ENCODE assay signal across 8 mouse cellular contexts in genomic region chr7:130576981-130577380, GRCm38 (mm10). TPM values are rescaled to one million over a fixed set of nuclear protein-coding genes. Genes with fewer than 3 reads are reported as not detected.
DNase-seq lines count a peak whose midpoint lies in the region; ATAC-seq and TF ChIP-seq lines count a peak whose summit lies in the region.

No protein-coding gene starts in this region.

- peak overlapping the region; percentile 21; the same call in 1 of the 2 replicates for H3K4me3 ChIP-seq in bone marrow macrophage, adult 2 months (ENCODE audit: insufficient read depth, low read length)
- no peak overlapping the region for H3K4me3 ChIP-seq in hindbrain, embryonic 13.5 days
- peak overlapping the region; percentile 26 for H3K4me3 ChIP-seq in liver, embryonic 15.5 days (replicated peaks)

- 0 out of 2 replicates have a peak, but pooled peaks cover 5% of the 10 kb centered on the region for H3K9me3 ChIP-seq in hindbrain, embryonic 13.5 days
- H3K9me3 ChIP-seq in liver, embryonic 15.5 days (replicated peaks): no peaks in the 10 kb centered on the region

- no peaks in the 10 kb centered on the region for H3K4me1 ChIP-seq in bone marrow macrophage, adult 2 months (ENCODE audit: control insufficient read depth, insufficient read depth, low read length)
- H3K4me1 ChIP-seq in hindbrain, embryonic 13.5 days (replicated peaks): peaks cover 18% of the 10 kb centered on the region
- H3K4me1 ChIP-seq in liver, embryonic 15.5 days (replicated peaks): 0 out of 2 replicates have a peak, but pooled peaks cover 3% of the 10 kb centered on the region

- TF ChIP-seq POLR2A in bone marrow macrophage, adult 2 months (IDR thresholded peaks at IDR 0.05; ENCODE audit: borderline replicate concordance, low read depth, low read length): no peak

- no peak overlapping the region for H3K27ac ChIP-seq in bone marrow macrophage, adult 2 months (ENCODE audit: insufficient read depth, low read depth, low read length)
- H3K27ac ChIP-seq in hindbrain, embryonic 13.5 days: no peak overlapping the region
- no peak overlapping the region for H3K27ac ChIP-seq in liver, embryonic 15.5 days (replicated peaks)

- no peaks in the 10 kb centered on the region for H3K27me3 ChIP-seq in hindbrain, embryonic 13.5 days
- H3K27me3 ChIP-seq in liver, embryonic 15.5 days: no peaks in the 10 kb centered on the region

- H3K4me2 ChIP-seq in hindbrain, embryonic 13.5 days: peak overlapping the region; percentile 4; the same call in 1 of the 2 replicates
- peak overlapping the region; percentile 52 for H3K4me2 ChIP-seq in liver, embryonic 15.5 days

- peak; percentile 52 for DNase-seq in kidney, adult 18-20 months
- no peak for DNase-seq in kidney, adult 8-10 months
- peak; percentile 51 for DNase-seq in yolk sac, embryonic 10.5 days (ENCODE audit: low spot score)
- no peak for DNase-seq in spleen, postnatal 4 days (ENCODE audit: low spot score in 2 of 2)
- no peak for DNase-seq in B cell, adult 2 months

- TF ChIP-seq CTCF in bone marrow macrophage, adult 2 months (IDR thresholded peaks at IDR 0.05; ENCODE audit: low read depth, low read length): no peak

- 37% methylated on average over 10 of the region's 10 CpGs for WGBS in hindbrain, embryonic 13.5 days
- WGBS in liver, embryonic 15.5 days (ENCODE audit: insufficient replicate concordance): 23% methylated on average over 10 of the region's 10 CpGs

- H3K9ac ChIP-seq in hindbrain, embryonic 13.5 days: no peak overlapping the region
- no peak overlapping the region for H3K9ac ChIP-seq in liver, embryonic 15.5 days

- no peak for ATAC-seq in hindbrain, embryonic 13.5 days (ENCODE audit: low FRiP score)
- ATAC-seq in liver, embryonic 15.5 days (ENCODE audit: insufficient read depth): no peak

- H3K36me3 ChIP-seq in hindbrain, embryonic 13.5 days: no peaks in the 10 kb centered on the region
- no peaks in the 10 kb centered on the region for H3K36me3 ChIP-seq in liver, embryonic 15.5 days (replicated peaks)

RNA-seq across cellular contexts. Expression of gene Tacc2, which starts 0.3 kb away (rescaled TPM):
- polyA plus RNA-seq in bone marrow macrophage, adult 2 months (2012; ENCODE audit: insufficient read depth, insufficient read length, missing spikeins): 2.9 and 3.9 TPM in 2 replicates
- polyA plus RNA-seq in hindbrain, embryonic 13.5 days (2015; fragmentation: Nextera tagmentation; extraction: Ambion mirVana): 58.0 and 59.1 TPM in 2 replicates
- polyA plus RNA-seq in liver, embryonic 15.5 days (2015; fragmentation: Nextera tagmentation; extraction: Ambion mirVana): 2.6 and 3.0 TPM in 2 replicates

RNA-seq across cellular contexts. Expression of gene Nsmce4a, which starts 4.1 kb away (rescaled TPM):
- 55.3 and 65.1 TPM in 2 replicates for polyA plus RNA-seq in bone marrow macrophage, adult 2 months (2012; ENCODE audit: insufficient read depth, insufficient read length, missing spikeins)
- polyA plus RNA-seq in hindbrain, embryonic 13.5 days (2015; fragmentation: Nextera tagmentation; extraction: Ambion mirVana): 98.0 and 101 TPM in 2 replicates
- polyA plus RNA-seq in liver, embryonic 15.5 days (2015; fragmentation: Nextera tagmentation; extraction: Ambion mirVana): 83.9 and 90.7 TPM in 2 replicates

RNA-seq across cellular contexts. Expression of gene Ate1, which starts 56.8 kb away (rescaled TPM):
- 37.7 and 41.0 TPM in 2 replicates for polyA plus RNA-seq in bone marrow macrophage, adult 2 months (2012; ENCODE audit: insufficient read depth, insufficient read length, missing spikeins)
- 94.4 and 104 TPM in 2 replicates for polyA plus RNA-seq in hindbrain, embryonic 13.5 days (2015; fragmentation: Nextera tagmentation; extraction: Ambion mirVana)
- polyA plus RNA-seq in liver, embryonic 15.5 days (2015; fragmentation: Nextera tagmentation; extraction: Ambion mirVana): 18.8 and 24.1 TPM in 2 replicates

Comparison
In these comparisons a context has a peak if more than half of its experiments do, and no peak if none do; other contexts are left out.
1. DNase-seq: peak in kidney, adult 18-20 months (single experiment) and yolk sac, embryonic 10.5 days (single experiment); none in kidney, adult 8-10 months (0 of 2), spleen, postnatal 4 days (0 of 2) and B cell, adult 2 months (0 of 2).
2. RNA of gene Tacc2, which starts 0.3 kb away (polyA plus RNA-seq): 58.0 to 59.1 TPM in hindbrain, embryonic 13.5 days; 2.9 to 3.9 TPM in bone marrow macrophage, adult 2 months and 2.6 to 3.0 TPM in liver, embryonic 15.5 days; every median in the first group is over 10 times any median in the second.